Mouse (Mus musculus) liver, postnatal 0 days (tissue): ENCODE measurements at regions not wholly inside any gene's neighbourhood (a gene's known extent, or its start where the extent isn't known, plus 50 kb on each side); places are given as distances from the start of the nearest gene placed in this dataset.

ENCODE experiments used
- CTCF ChIP-seq: sonication (generic); IDR thresholded peaks from 2 replicates; pipeline ENCODE4 v1.5.1; 2016; ENCODE audit warnings: antibody characterized with exemption, low read depth
- EP300 ChIP-seq: IDR thresholded peaks from 2 replicates; pipeline ENCODE4 v1.6.1; 2016; ENCODE audit warnings: antibody characterized with exemption, low read depth, mild to moderate bottlenecking

DNA sequence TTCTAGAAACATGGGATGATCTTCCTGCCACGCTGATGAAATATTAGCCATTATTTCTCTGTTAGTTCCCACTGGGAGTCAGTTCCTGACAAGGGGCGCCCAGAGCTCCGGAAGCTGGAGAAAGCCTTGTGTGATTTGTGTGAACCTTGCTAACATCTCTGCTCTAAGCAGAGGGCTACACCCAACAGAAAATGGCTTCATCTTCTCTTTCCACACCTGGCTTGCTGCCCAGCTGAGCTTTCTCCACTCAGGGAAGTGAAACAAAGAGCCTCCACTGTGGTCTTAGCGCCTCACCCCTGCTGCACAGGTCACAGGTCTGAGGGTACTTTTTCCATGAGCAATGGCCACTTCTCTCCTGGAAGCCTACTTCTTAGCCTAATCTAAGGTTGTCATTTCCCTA, 285.2 kb downstream of the Rps24 start:
- TF ChIP-seq EP300 = no peak
- no peak for TF ChIP-seq CTCF
